Mouse (Mus musculus) liver, embryonic 14.5 days (tissue): ENCODE data around the gene Tor1a. TPM values are rescaled to one million over a fixed set of nuclear protein-coding genes. Genes with fewer than 3 reads are reported as not detected.

ENCODE experiments used
- ATAC-seq: fragments of 200-750 bp; cut with Nextera tagmentation; 2 replicates; pipeline ENCODE4 v1.8.0; 2017; ENCODE audit warnings: moderate number of reproducible peaks, mild to moderate bottlenecking, moderate library complexity; ENCODE audit not compliant: insufficient read depth
- DNase-seq, 3 experiments: peaks; one replicate each; pipeline ENCODE4 v3.0.0-alpha.2; 2012 to 2013; ENCODE audit warnings: low read depth in 3 of 3, low spot score in 3 of 3
- H3K27ac ChIP-seq: fragments of 300-500 bp; sonication (generic); 2 replicates; pipeline ENCODE4 v1.5.1; 2014; ENCODE audit warnings: moderate library complexity, mild to moderate bottlenecking, control low read depth, inconsistent platforms
- H3K27me3 ChIP-seq: fragments of 300-500 bp; sonication (generic); 2 replicates; pipeline ENCODE4 v1.6.1; 2014; ENCODE audit warnings: mild to moderate bottlenecking, low read length, moderate library complexity; ENCODE audit not compliant: control insufficient read depth, insufficient read depth
- H3K36me3 ChIP-seq: fragments of 300-500 bp; sonication (generic); replicated peaks from 2 replicates; pipeline ENCODE4 v1.6.1; 2014; ENCODE audit warnings: low read depth; ENCODE audit not compliant: control insufficient read depth, insufficient read depth
- H3K4me1 ChIP-seq, 2 experiments: fragments of 200-500 bp in 1 of 2; fragments of 300-500 bp in 1 of 2; sonication (generic) in 1 of 2; replicated peaks; 2 replicates each; pipeline ENCODE4 v1.6.1; 2012 to 2014; ENCODE audit warnings: antibody characterized with exemption in 1 of 2, inconsistent platforms in 1 of 2, low read length in 1 of 2; ENCODE audit not compliant: control insufficient read depth in 2 of 2, insufficient read depth in 2 of 2
- H3K4me2 ChIP-seq: fragments of 300-500 bp; sonication (generic); 2 replicates; pipeline ENCODE4 v1.6.1; 2014; ENCODE audit warnings: low read depth, mild to moderate bottlenecking, control low read depth, moderate library complexity
- H3K4me3 ChIP-seq, 2 experiments: fragments of 200-500 bp in 1 of 2; fragments of 300-500 bp in 1 of 2; sonication (generic) in 1 of 2; 2 replicates each; pipeline ENCODE4 v1.5.1; 2012 to 2014; ENCODE audit warnings: low read depth in 2 of 2, low read length in 2 of 2, mild to moderate bottlenecking in 2 of 2, control low read depth in 1 of 2, inconsistent platforms in 1 of 2, moderate library complexity in 1 of 2; ENCODE audit not compliant: insufficient read depth in 1 of 2
- H3K9ac ChIP-seq: fragments of 300-500 bp; sonication (generic); replicated peaks from 2 replicates; pipeline ENCODE4 v1.6.1; 2014; ENCODE audit warnings: mild to moderate bottlenecking, control low read depth, moderate library complexity
- H3K9me3 ChIP-seq: fragments of 300-500 bp; sonication (generic); 2 replicates; pipeline ENCODE4 v1.6.1; 2016; ENCODE audit warnings: low read length, mixed read lengths; ENCODE audit not compliant: control insufficient read depth
- CTCF ChIP-seq: IDR thresholded peaks from 2 replicates; pipeline ENCODE4 v1.5.1; 2016; ENCODE audit warnings: antibody characterized with exemption, low read depth, control low read depth
- EP300 ChIP-seq: IDR thresholded peaks from 2 replicates; pipeline ENCODE4 v1.6.1; 2016; ENCODE audit warnings: antibody characterized with exemption, low read depth
- WGBS: fragments of 180-500 bp; shearing (Covaris S2); extraction: QIAGEN DNeasy Blood & Tissue Kit; methylation state at CpG from one replicate; pipeline ENCODE4 v1.1.7; 2014; ENCODE audit not compliant: insufficient replicate concordance; 5-methylcytosine and 5-hydroxymethylcytosine counted together
- polyA plus RNA-seq, 2 experiments: library from polyadenylated mRNA; depleted of rRNA in 1 of 2; stranded (reverse) in 1 of 2; unstranded in 1 of 2; fragments of >200 nt; fragmentation: Nextera tagmentation in 1 of 2; extraction: Ambion mirVana in 1 of 2; gene quantifications; 2 replicates each; pipeline versions ENCODE4 v1.2.1 to v1.2.3; 2012 to 2014

Gene Tor1a
- polyA plus RNA-seq, 2 experiments: 29.3 to 34.8 TPM

DNA sequence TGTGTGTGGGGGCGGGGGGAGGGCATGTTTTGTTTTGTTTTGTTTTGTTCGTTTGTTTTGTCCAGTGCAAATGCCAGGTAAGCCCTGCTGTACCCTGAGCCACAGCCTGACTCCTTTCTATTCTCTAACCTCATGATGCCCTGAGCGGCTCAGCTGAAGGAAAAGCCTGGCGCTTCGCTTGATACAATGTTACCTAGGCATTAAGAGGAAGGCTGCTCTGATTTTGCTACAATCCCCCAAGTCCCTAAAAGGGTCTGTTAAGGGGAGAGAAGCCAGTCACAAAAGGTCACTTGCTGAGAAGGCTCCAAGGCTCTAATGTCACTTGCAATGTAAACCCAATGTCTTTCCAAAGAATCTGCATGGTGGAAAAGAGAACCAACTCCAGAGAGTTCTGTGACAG, 52.4 kb downstream of the Tor1a start:
- H3K4me3 ChIP-seq: no peak overlapping the region
- no peaks in the 10 kb centered on the region for H3K36me3 ChIP-seq
- no peaks in the 10 kb centered on the region for H3K4me1 ChIP-seq
- ATAC-seq: no peak
- no peak overlapping the region for H3K4me2 ChIP-seq
- H3K9me3 ChIP-seq: no peaks in the 10 kb centered on the region
- DNase-seq: no peak
- no peak overlapping the region for H3K9ac ChIP-seq
- no peak for TF ChIP-seq CTCF
- TF ChIP-seq EP300: no peak
- no peak overlapping the region for H3K27ac ChIP-seq
- no peaks in the 10 kb centered on the region for H3K27me3 ChIP-seq
- 61% methylated on average over 5 of the region's 5 CpGs for WGBS

DNA sequence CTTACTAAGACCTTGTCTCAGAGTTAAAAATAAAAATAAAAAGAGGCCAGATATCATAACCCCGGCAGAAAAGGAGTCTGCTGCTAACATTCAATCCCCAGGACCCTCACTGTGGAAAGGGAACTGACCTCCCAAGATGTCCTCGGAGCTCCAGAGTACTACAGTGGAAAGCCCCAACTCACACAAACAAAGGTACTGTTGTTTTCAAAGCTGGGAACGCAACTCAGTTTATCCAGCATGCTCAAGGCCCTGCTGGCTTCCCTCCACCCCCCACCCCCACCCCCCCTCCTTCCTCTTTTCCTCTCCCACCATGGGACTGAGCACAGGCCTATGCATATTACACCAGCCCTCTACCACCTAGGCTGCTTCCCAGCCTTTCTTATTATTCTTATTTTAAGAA, 52.9 kb downstream of the Tor1a start:
- ATAC-seq: no peak
- H3K4me2 ChIP-seq: no peak overlapping the region
- no peak for TF ChIP-seq EP300
- TF ChIP-seq CTCF: no peak
- 58% methylated on average over 3 of the region's 3 CpGs for WGBS
- H3K9ac ChIP-seq: no peak overlapping the region
- no peaks in the 10 kb centered on the region for H3K9me3 ChIP-seq
- H3K27ac ChIP-seq: no peak overlapping the region
- no peak overlapping the region for H3K4me3 ChIP-seq
- no peaks in the 10 kb centered on the region for H3K4me1 ChIP-seq
- no peak for DNase-seq
- no peaks in the 10 kb centered on the region for H3K36me3 ChIP-seq
- no peaks in the 10 kb centered on the region for H3K27me3 ChIP-seq

DNA sequence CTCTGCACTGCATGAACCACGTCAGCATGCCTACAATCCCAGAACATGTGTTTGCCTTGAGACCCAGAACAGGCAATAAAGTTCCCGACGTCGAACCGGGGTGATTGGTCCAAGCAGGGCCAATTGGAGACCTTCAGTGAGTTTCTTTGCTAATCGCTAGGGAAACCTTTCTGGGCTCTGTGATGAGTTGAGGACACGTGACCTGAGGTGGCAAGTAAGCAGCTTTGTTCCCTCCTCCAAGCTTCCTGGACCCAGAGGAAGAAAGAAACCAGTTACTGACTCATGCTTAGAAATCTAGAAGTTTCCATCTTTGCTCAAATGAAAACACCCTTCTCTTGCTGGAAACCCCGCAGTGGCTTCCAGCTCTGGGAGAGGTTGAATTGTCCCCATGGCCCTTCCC, 54.7 kb downstream of the Tor1a start:
- 59% methylated on average over 8 of the region's 8 CpGs for WGBS

DNA sequence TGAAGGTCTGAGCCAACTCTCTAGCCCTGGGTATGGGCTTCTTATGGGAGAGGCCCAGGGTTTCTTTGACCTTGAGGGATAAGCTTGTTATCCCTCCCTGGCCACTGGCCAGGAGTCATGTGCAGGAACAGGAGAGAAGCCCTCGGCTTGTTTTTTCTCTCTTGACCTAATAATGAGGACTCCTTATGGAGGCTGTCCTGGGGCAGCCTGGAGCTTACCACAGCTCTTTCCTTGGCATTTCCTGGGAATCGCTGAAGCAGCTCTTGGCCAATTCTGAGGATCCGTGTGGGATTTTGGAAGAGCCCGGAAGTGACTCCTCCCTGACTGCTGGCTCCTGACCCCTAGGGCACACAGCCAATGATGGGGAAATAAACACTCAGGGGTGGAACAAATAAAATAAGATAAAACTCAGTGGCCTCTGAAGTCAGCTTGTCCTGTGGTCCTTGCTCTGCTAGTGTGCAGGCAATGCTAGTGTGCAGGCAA, 55.4 kb downstream of the Tor1a start:
- WGBS: 49% methylated on average over 4 of the region's 4 CpGs

More for the DNA sequence above, 54.7 kb downstream of the Tor1a start:
- Histone ChIP-seq H3K27ac (no peak overlapping the region), H3K36me3 (no peaks in the 10 kb centered on the region), H3K9ac (no peak overlapping the region), H3K9me3 (no peaks in the 10 kb centered on the region), H3K4me1 (no peaks in the 10 kb centered on the region), H3K4me3 (no peak overlapping the region), H3K4me2 (no peak overlapping the region), H3K27me3 (no peaks in the 10 kb centered on the region)
- ATAC-seq (no peak), DNase-seq (no peak)
- no peak for TF ChIP-seq EP300
- TF ChIP-seq CTCF: no peak

More for the DNA sequence above, 55.4 kb downstream of the Tor1a start:
- H3K4me1 ChIP-seq: no peaks in the 10 kb centered on the region
- H3K36me3 ChIP-seq: no peaks in the 10 kb centered on the region
- ATAC-seq: no peak
- H3K9ac ChIP-seq: no peak overlapping the region
- DNase-seq: no peak
- no peak overlapping the region for H3K4me2 ChIP-seq
- H3K9me3 ChIP-seq: no peaks in the 10 kb centered on the region
- TF ChIP-seq EP300 (no peak), CTCF (no peak)
- no peaks in the 10 kb centered on the region for H3K27me3 ChIP-seq
- H3K4me3 ChIP-seq: no peak overlapping the region
- H3K27ac ChIP-seq: no peak overlapping the region

Other genes with a start within 250 kb of the Tor1a start
- gene 1700001O22Rik, start 164.3 kb downstream of the Tor1a start, polyA plus RNA-seq (2012; rRNA removed): not detected in 2 replicates
- not detected in 2 replicates for gene 1700001O22Rik, start 164.3 kb downstream of the Tor1a start, polyA plus RNA-seq (2014; fragmentation: Nextera tagmentation; extraction: Ambion mirVana)
- gene Ntmt1, start 160.1 kb downstream of the Tor1a start, polyA plus RNA-seq (2012; rRNA removed): 12.0 and 14.5 TPM in 2 replicates
- 23.3 and 25.6 TPM in 2 replicates for gene Ntmt1, start 160.1 kb downstream of the Tor1a start, polyA plus RNA-seq (2014; fragmentation: Nextera tagmentation; extraction: Ambion mirVana)
- gene Asb6, start 137.6 kb downstream of the Tor1a start, polyA plus RNA-seq (2012; rRNA removed): 25.8 and 27.0 TPM in 2 replicates
- 25.9 and 26.2 TPM in 2 replicates for gene Asb6, start 137.6 kb downstream of the Tor1a start, polyA plus RNA-seq (2014; fragmentation: Nextera tagmentation; extraction: Ambion mirVana)
- gene Prrx2, start 133.0 kb downstream of the Tor1a start, polyA plus RNA-seq (2012; rRNA removed): 0.34 and 0.49 TPM in 2 replicates
- 0.09 TPM in 1 of 2 replicates, not detected in the other for gene Prrx2, start 133.0 kb downstream of the Tor1a start, polyA plus RNA-seq (2014; fragmentation: Nextera tagmentation; extraction: Ambion mirVana)
- gene Ptges, start 38.1 kb downstream of the Tor1a start, polyA plus RNA-seq (2012; rRNA removed): 0.10 and 0.12 TPM in 2 replicates
- 0.19 TPM in 1 of 2 replicates, not detected in the other for gene Ptges, start 38.1 kb downstream of the Tor1a start, polyA plus RNA-seq (2014; fragmentation: Nextera tagmentation; extraction: Ambion mirVana)
- gene Tor1b, start 15.0 kb downstream of the Tor1a start, polyA plus RNA-seq (2012; rRNA removed): 10.7 and 14.6 TPM in 2 replicates
- 14.7 and 15.7 TPM in 2 replicates for gene Tor1b, start 15.0 kb downstream of the Tor1a start, polyA plus RNA-seq (2014; fragmentation: Nextera tagmentation; extraction: Ambion mirVana)
- 13.2 and 24.4 TPM in 2 replicates for gene BC005624, start 14.3 kb upstream of the Tor1a start, polyA plus RNA-seq (2012; rRNA removed)
- gene BC005624, start 14.3 kb upstream of the Tor1a start, polyA plus RNA-seq (2014; fragmentation: Nextera tagmentation; extraction: Ambion mirVana): 22.2 and 25.7 TPM in 2 replicates
- 2.5 and 2.7 TPM in 2 replicates for gene Usp20, start 14.3 kb upstream of the Tor1a start, polyA plus RNA-seq (2012; rRNA removed)
- 2.7 and 3.2 TPM in 2 replicates for gene Usp20, start 14.3 kb upstream of the Tor1a start, polyA plus RNA-seq (2014; fragmentation: Nextera tagmentation; extraction: Ambion mirVana)
- 4.8 and 6.4 TPM in 2 replicates for gene Fnbp1, start 174.1 kb upstream of the Tor1a start, polyA plus RNA-seq (2012; rRNA removed)
- 3.9 and 4.3 TPM in 2 replicates for gene Fnbp1, start 174.1 kb upstream of the Tor1a start, polyA plus RNA-seq (2014; fragmentation: Nextera tagmentation; extraction: Ambion mirVana)
- 4.5 and 5.4 TPM in 2 replicates for gene Gpr107, start 184.4 kb upstream of the Tor1a start, polyA plus RNA-seq (2012; rRNA removed)
- 7.0 and 8.6 TPM in 2 replicates for gene Gpr107, start 184.4 kb upstream of the Tor1a start, polyA plus RNA-seq (2014; fragmentation: Nextera tagmentation; extraction: Ambion mirVana)